Mouse (Mus musculus): ENCODE measurements around the gene Cldn7. TPM values are rescaled to one million over a fixed set of nuclear protein-coding genes. Genes with fewer than 3 reads are reported as not detected.
A peak's percentile ranks its signal among the peaks of the same experiment; 100 is the strongest.
"Not testable (repeated sequence)": the region's sequence is repeated elsewhere in the genome, so short reads cannot be mapped to it uniquely, and the experiment has no call there.

The Cldn7 gene
- total RNA-seq, 2 experiments from 2014 or later, result not detected

DNA sequence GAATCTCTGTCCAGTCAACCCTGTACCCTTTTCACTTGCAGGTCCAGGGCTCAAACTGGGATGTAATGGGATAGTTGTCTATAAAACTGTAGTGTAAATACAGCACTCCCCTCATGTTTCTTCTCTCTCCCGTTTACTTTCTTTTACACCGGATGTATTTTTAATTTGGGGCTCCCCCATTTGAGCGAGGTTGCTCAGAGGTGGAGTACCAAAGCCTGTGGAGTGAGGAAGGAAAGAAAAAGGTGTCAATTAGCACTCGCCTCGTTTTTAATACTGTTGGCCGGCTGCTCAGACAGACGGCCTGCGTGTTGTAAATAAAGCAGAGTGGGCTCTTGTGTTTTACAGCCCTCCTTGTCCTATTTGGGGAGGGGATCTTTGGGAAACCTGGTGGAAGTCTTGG is 35.1 kb downstream of the Cldn7 start:
- no peak for DNase-seq
- intact Hi-C loops (cut with DNase I), result loop anchor here (2.0 to 10.0 kb wide), 3 partner anchors 15 to 655 kb away; partner anchors contain the start of genes Acadvl, Eno3, Kdm6b and Pfn1

DNA sequence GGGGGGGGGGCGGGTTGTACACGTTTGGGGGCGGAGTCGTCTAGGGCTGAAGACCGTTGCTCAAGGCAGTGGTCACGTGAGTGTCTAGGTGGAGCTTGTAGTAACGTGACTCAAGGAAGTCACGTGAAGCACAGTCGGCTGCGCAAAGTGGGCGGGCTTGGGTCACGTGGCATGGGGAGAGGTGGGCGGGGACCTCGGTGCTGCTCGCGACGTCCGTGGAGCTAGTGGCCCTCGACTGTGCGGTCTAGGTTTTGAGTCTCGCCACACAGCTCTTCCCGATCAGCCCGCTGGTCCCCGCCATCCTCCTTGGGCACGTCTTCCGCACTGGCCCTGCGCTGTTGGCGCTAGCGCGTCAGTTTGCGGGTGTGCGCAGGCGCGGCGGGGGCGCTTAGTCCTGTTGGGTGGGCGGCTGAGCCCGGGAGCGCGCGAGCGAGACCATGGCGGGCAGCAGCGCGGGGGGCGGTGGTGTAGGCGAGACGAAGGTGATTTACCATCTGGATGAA is 35.9 kb downstream of the Cldn7 start, which contains the start of gene Dvl2:
Gene Dvl2 (plus strand): TSS at position 200 of the 503 bp plus-strand sequence.
- intact Hi-C loops (cut with DNase I), result loop anchor here (2.0 kb wide), 1 partner anchor 14 kb away; the partner anchor contains the start of gene Acadvl
- DNase-seq, result peak; percentile 85

DNA sequence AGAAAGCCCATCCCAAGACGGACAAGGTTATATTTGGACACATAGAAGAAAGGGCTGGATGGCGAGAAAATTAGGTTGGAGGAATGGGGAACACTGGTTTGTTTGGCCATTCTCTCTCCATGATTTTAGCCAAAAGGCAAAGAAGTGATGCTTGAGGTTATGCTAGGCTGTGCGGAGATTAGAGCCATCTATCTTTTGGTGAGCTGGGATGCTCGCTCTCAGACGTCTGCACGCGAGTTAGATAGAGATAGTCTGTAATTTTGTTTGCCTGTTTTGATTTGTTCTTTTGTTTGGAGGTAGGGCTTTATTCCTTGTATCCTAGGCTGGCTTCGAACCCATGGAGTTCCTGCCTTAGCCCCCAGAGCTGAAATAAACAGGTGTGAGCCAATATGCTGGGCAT is 36.6 kb downstream of the Cldn7 start:
- intact Hi-C loops (cut with DNase I), result loop anchor here (2.0 kb wide), 1 partner anchor 14 kb away; the partner anchor contains the start of gene Acadvl
- DNase-seq, result no peak

DNA sequence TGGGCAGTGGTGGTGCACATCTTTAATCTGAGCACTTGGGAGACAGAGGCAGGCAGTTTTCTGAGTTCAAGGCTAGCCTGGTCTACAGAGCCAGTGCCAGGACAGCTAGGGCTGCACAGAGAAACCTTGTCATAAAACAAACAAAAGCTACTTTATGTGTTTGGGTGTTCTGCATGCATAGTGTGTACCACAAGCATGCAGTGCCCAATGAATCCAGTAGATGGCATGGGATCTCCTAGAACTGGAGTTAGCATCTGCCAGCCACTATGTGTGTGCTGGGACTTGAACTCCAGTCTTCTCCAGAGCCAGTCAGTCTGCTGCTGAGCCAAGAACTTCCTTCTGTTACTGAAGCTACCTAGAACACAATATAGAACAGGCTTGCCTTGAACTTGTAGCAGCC is 37.3 kb downstream of the Cldn7 start:
- intact Hi-C loops (cut with DNase I), result loop anchor here (2.0 kb wide), 1 partner anchor 13 kb away; the partner anchor contains the start of gene Acadvl
- no peak for DNase-seq

DNA sequence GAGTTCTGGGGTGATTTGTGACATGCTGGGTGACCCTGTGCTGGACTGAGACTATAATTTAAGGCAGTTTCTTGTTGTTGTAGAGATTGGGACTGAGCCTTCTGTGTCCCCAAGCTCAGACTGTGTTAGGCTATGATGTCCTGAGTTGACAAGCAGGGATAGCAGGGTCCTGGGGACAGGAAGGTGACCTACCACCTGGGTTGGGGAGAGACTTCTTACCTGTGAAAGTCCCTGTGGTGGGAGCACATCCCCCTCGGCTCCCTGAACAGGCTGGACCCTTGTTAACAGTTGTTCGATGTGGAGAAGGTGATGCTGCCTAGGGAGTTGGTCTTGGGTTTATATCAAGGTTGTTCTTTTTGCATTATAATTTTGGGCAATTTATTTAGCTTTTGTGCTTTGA is 37.9 kb downstream of the Cldn7 start:
- DNase-seq, result no peak
- intact Hi-C loops (cut with DNase I), result no loop called here

DNA sequence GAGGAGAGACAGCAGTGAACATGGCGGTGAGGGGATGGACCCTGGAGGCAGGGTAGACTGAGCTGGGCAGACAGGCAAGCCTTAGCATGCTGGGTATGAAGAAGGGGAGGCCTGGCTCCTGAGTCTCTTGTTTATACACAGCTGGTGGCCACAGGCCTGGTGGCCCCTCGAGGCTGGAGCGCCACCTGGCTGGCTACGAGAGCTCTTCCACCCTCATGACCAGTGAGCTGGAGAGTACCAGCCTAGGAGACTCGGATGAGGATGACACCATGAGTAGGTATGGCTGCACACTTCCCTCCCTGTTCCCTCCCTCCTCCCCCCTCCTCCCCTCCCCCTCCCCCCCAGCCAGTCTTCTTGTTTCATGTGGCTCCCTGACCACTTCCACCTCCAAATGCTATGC is 40.9 kb downstream of the Cldn7 start:
- no peak for DNase-seq
- intact Hi-C loops (cut with DNase I), result no loop called here

DNA sequence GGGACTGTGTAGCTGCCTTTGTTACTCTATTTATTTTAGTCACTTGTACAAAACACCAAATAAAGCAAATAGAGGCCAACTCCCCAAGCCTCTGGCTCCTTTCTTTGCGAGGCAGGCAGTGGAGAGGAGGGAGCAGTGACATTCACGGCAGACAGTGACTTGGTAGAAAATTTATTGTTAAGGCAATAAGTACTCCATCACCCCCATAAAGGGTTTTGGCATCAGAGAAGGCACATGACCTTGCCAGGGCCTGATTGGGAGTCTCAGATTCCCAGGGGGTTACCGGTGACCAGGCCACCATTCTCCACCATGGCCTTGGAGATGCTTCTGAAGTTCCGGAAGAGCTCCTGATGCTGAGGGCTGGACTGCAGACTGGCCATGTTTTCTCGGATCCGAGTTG is 45.5 kb downstream of the Cldn7 start:
- DNase-seq, result no peak
- intact Hi-C loops (cut with DNase I), result no loop called here

DNA sequence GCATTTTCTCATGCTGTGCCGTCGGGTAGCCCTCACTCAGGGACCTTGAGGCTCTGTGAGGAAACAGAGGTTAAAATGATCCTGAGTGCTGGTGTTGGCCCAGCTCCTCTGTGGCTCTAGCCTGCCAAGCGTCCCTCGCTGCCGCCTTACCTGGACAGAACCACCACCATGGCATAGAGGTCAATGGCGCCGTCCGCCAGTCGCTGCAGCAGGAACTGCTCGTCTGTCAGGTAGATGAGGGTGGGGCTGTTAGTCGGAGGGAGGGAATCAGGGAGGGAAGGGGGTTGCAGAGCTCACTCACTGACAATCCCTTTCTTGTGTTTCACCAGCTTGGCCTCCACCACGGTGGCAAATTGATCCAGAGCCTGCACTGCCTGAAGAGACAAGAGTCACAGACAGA is 46.0 kb downstream of the Cldn7 start:
- DNase-seq, result no peak
- intact Hi-C loops (cut with DNase I), result no loop called here

DNA sequence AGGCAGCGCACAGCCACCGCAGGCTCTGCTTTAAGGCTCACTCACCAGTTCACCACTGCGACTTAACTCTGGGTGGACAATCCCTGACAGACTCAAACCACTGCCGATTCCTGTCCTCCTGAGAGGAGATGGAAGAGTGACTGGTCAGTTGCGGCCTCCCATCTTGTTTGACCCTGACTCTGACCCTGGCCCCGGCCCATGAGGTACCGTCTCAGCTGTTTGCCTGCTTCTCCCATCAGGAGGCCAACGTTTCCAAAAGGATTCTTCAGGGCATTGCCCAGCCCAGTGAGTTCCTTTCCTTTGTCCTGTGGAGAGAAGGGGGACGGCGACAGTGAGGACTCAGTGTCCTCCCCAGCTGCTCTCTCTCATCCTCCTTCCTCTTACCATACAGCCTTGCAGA is 46.4 kb downstream of the Cldn7 start:
- DNase-seq, result no peak
- intact Hi-C loops (cut with DNase I), result no loop called here

DNA sequence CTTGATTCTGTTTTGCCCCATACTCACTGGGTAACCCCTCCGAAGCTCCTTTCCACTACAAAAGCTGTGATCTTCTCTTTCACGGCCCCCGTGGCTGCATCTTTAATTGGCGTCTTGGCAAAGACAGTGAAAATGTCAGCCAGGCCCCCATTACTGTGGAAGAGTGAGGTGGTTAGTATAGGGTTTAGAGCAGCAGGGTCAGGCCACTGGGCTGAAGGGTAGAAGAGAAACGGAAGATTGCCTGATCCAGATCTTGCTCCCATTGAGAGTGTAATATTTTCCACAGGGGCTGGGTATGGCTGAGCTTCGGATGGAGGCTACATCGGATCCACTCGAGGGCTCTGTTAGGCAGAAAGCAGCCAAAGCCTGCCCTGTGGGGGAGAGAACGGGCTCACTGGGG is 48.4 kb downstream of the Cldn7 start:
- intact Hi-C loops (cut with DNase I), result no loop called here
- DNase-seq, result no peak

DNA sequence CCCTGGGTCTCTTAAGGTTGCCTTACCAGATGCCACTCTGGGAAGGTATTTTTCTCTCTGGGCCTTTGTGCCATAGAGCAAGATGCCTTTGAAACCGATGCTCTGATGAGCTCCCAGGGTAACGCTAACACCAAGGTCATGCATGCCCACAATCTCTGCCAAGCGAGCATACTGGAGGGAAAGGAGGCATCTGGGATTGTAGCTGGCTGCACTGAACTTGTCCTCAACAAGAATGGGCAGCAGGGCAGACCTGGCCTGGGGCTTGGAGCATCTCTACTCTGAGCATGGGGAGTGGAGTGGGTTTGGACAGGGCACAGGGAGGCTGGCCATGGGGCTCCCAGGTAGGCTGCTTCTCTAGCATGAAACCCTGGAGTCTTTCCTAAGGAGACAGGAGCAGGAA is 48.8 kb downstream of the Cldn7 start:
- no peak for DNase-seq
- intact Hi-C loops (cut with DNase I), result no loop called here

DNA sequence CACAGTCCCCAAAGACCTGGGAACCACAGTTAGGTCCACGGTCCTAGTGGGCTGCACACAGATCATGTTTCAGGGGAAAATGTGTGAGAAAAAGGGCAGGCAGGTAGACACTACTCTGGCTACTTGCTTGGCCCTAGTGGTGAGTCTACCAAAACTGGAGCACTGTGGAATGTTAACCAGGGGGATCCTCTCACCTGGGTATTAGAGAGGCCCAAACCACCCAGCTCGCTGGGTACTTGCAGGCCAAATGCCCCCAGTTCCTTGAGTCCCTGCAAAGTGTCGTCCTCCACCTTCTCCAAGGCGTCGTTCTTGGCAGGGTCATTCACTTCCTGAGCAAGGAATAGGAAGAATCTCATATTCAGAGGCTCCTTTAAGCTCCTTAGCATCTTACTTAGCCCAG is 49.5 kb downstream of the Cldn7 start:
- intact Hi-C loops (cut with DNase I), result loop anchor here (2.0 kb wide), 3 partner anchors 13 to 79 kb away; partner anchors contain the start of genes Ctdnep1, Dvl2 and Ybx2
- DNase-seq, result no peak

DNA sequence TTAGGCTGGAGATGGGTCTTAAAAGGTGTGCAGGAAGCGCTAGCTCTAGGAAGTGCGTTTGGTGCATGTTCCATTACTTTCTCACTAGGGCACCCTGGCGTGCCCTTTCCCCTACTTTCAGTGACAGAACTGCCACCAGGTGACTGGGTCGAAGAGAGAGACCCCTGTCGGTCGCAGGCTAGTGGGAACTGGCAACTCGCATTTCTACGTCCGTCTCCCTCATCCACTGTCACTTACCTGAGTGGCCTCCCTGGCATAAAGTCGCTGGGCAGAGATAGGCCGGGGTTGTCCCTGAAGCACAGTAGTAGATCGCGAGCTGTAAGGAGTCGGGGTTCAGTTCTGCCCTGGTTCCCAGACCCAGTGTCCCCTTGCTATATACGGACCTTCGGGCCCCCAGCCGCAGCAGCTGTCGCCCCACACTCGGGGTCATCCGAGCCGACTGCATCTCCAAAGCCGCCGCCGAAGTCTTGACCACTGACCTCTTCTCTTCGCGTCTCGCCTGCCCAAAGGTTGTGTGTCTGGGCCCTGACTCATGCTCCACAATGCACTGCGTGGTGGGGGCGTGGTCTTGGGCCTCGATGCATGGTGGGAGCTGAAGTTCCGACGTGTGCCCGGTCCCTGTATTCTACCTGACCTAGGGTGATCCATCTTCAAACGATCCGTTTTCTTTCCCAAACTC is 50.4 kb downstream of the Cldn7 start, which contains the start of gene Acadvl:
Gene Acadvl (minus strand): TSS at position 532 of the 679 bp plus-strand sequence.
- intact Hi-C loops (cut with DNase I), result loop anchor here (2.0 kb wide), 3 partner anchors 14 to 80 kb away; partner anchors contain the start of genes Ctdnep1, Dvl2 and Ybx2
- peak; percentile 87 to 88 for DNase-seq

DNA sequence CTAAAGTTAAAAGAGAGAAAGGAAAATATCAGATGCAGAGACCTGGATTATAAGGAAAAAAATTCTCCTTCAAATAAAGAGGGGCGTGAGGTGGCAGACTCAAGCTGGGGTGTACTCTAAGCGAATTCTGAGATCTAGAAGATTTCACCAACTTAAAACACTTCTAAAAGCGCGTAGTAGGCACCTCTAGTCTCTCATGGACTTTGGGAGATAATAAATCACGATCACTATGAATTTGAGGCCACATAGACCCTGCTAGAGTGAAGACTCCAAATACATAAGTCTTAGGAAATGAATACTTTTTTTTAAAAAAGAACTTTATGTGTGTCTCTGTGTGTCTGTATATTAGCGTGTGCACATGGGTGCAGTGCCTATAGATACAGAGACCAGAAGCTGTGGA is 51.1 kb downstream of the Cldn7 start:
- DNase-seq, result no peak
- intact Hi-C loops (cut with DNase I), result loop anchor here (2.0 kb wide), 3 partner anchors 15 to 81 kb away; partner anchors contain the start of genes Ctdnep1, Dvl2 and Ybx2

DNA sequence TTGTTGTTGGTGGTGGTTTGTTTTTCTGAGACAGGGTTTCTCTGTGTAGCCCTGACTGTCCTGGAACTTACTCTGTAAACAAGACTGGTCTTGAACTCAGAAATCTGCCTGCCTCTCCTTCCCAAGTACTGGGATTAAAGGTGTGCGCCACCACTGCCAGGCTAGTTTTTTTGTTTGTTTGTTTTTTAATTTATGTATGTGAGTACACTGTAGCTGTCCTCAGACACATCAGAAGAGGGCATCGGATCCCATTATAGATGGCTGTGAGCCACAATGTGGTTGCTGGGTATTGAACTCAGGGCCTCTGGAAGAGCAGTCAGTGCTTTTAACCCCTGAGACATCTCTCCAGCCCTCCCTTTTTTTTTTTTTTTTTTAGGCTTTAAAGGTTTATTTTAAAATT is 51.6 kb downstream of the Cldn7 start:
- intact Hi-C loops (cut with DNase I); DNase-seq: not testable (repeated sequence)

DNA sequence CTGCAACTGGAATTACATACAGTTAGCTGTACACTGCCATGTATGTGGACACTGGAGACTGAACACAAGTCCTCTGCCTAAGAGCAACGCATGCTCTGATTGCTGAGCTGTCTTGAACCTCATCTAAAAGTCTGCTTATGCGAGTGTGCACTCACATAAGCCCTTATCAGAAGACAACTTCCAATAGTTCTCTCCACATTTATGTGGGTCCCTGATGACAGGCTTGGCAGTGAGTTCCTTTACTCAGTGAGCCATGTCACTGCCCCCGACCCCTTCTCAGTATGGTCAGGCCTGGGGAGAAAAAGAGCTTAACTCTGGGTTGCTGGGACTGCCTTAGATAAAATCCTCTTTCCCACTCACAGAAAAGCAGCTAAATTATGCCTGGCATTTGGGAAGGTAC is 52.1 kb downstream of the Cldn7 start, which contains the start of gene Dlg4:
Gene Dlg4 (plus strand): TSS at position 274 of the 400 bp plus-strand sequence.
- no peak for DNase-seq
- intact Hi-C loops (cut with DNase I), result no loop called here

DNA sequence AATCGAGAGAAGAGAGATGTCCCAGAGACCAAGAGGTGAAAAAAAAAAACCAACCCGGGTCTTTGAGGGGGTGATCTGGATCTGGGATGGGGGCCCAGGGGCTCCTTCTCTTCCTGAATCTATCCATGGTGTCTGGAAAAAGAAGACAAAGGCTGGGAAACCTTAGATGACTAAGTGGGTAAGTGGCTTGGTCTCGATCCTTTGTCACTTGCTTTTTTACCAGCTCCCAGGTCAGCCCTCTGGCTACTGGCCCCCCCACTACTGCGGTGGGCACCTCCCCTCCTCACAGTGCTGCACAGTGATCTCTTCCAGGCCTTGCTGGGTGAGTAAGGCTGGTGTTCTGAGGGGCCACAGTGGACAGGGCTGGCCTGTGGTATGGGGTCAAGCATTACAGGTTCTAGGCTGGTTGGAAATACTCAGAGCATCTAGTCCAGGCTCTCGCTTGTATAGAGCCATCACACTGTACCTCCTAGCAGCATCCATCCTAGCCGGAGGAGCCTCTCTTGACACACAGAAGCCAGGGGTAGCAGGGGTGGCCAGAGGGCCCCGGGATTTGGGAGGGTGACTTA is 52.7 kb downstream of the Cldn7 start:
- intact Hi-C loops (cut with DNase I), result no loop called here
- DNase-seq, result no peak

All from heart, postnatal 36 days (tissue).